Mouse (Mus musculus) frontal cortex, adult (tissue): ENCODE measurements around the gene Prkag2.
"Not testable (repeated sequence)": the region's sequence is repeated elsewhere in the genome, so short reads cannot be mapped to it uniquely, and the experiment has no call there.

Experiments used
- ATAC-seq: cut with Nextera tagmentation; 2 replicates; pipeline ENCODE4 v1.9.2; 2017; ENCODE audit warnings: mild to moderate bottlenecking, moderate library complexity, mixed read lengths; ENCODE audit not compliant: low TSS enrichment

Gene Prkag2

GRCm38 (mm10) chr5:24874111-24874510 lies 226.3 kb downstream of the Prkag2 start:
- ATAC-seq: no peak

GRCm38 (mm10) chr5:24873221-24873620 lies 227.2 kb downstream of the Prkag2 start:
- no peak for ATAC-seq

- ATAC-seq: peak; percentile 96
Measured at GRCm38 (mm10) chr5:24871276-24871675, 229.2 kb downstream of the Prkag2 start.

GRCm38 (mm10) chr5:24869796-24870289 lies 230.6 kb downstream of the Prkag2 start:
- no peak for ATAC-seq

GRCm38 (mm10) chr5:24863804-24864203 lies 236.6 kb downstream of the Prkag2 start:
- ATAC-seq: no peak

- no peak for ATAC-seq
Measured at GRCm38 (mm10) chr5:24861449-24861930, 239.0 kb downstream of the Prkag2 start.

GRCm38 (mm10) chr5:24860635-24861448 lies 239.6 kb downstream of the Prkag2 start:
- ATAC-seq: peak; percentile 93

GRCm38 (mm10) chr5:24859771-24860540 lies 240.5 kb downstream of the Prkag2 start:
- ATAC-seq: 0 out of 2 replicates have a peak, but pooled peaks have one; percentile 1

GRCm38 (mm10) chr5:24854827-24855600 lies 245.4 kb downstream of the Prkag2 start:
- no peak for ATAC-seq

GRCm38 (mm10) chr5:24854256-24854655 lies 246.2 kb downstream of the Prkag2 start:
- no peak for ATAC-seq

- ATAC-seq: not testable (repeated sequence)
Measured at GRCm38 (mm10) chr5:24848261-24848660, 252.2 kb downstream of the Prkag2 start.

- ATAC-seq: no peak
Measured at GRCm38 (mm10) chr5:24843841-24844240, 256.6 kb downstream of the Prkag2 start.

- peak; percentile 36 for ATAC-seq
Measured at GRCm38 (mm10) chr5:24843103-24843475, 257.4 kb downstream of the Prkag2 start.

GRCm38 (mm10) chr5:24842274-24843102 lies 258.0 kb downstream of the Prkag2 start, which contains the start of gene Rheb:
Rheb (minus strand) TSS chr5:24842624.
- ATAC-seq: peak; percentile 83

GRCm38 (mm10) chr5:24841662-24842273 lies 258.7 kb downstream of the Prkag2 start:
- ATAC-seq: peak; percentile 18

GRCm38 (mm10) chr5:24840975-24841431 lies 259.4 kb downstream of the Prkag2 start:
- no peak for ATAC-seq

GRCm38 (mm10) chr5:24834491-24834890 lies 266.0 kb downstream of the Prkag2 start:
- peak; percentile 85 for ATAC-seq

GRCm38 (mm10) chr5:24831912-24832311 lies 268.5 kb downstream of the Prkag2 start:
- ATAC-seq: no peak

GRCm38 (mm10) chr5:24828446-24828845 lies 272.0 kb downstream of the Prkag2 start:
- no peak for ATAC-seq

- no peak for ATAC-seq
Measured at GRCm38 (mm10) chr5:24827173-24827572, 273.3 kb downstream of the Prkag2 start.
